Mouse (Mus musculus) central nervous system, embryonic 11.5 days (tissue): ENCODE data around the gene Znrd1as. TPM values are rescaled to one million over a fixed set of nuclear protein-coding genes. Genes with fewer than 3 reads are reported as not detected.

Experiments used
- polyA plus RNA-seq: library from polyadenylated mRNA; depleted of rRNA; stranded (reverse); fragments of >200 nt; gene quantifications from 2 replicates; pipeline ENCODE4 v1.2.3, GENCODE M21; 2012; rRNA removed

Znrd1as gene
- 7.1 and 7.4 TPM in 2 replicates for polyA plus RNA-seq

DNA sequence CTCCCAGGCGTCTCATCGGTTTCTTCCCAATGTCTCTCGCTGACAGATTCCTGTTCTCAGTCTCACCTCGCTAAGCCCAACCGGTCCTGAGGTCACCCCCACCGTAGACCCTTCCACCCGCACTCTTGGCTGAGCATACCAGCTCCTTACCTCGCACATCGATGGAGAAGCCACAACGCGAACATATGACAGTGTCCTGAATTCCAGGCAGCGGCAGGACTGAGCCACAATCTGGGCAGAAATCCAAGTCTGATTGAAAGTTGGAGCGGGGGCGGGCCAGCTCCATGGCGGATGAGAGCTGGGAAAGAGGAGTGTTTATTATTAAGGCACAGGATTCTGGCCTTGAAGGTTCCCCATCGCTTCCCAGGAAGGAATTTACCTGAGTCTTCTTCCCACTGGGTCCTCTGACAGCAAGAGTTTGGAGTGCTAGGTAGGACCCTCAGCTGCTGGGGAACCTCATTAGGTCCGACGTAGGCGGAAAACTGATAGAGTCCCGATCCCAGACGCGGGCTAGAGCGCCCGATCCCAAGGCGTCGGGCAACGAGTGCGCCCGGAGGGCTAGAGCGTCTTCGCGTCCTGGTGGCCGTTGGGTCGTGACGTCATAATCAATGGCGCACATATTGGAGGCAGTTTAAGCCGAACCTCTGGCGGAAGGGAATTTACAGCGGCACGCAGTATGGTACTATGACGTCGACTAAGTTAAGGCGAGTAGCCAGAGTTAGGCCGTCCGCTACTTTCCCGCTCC, at the start of gene Znrd1as, which contains the start of gene Znrd1:
Gene Znrd1as, plus strand, starts transcription at position 594 of the 745 bp plus-strand sequence.
Gene Znrd1, minus strand, starts transcription at position 561 of the 745 bp plus-strand sequence.

DNA sequence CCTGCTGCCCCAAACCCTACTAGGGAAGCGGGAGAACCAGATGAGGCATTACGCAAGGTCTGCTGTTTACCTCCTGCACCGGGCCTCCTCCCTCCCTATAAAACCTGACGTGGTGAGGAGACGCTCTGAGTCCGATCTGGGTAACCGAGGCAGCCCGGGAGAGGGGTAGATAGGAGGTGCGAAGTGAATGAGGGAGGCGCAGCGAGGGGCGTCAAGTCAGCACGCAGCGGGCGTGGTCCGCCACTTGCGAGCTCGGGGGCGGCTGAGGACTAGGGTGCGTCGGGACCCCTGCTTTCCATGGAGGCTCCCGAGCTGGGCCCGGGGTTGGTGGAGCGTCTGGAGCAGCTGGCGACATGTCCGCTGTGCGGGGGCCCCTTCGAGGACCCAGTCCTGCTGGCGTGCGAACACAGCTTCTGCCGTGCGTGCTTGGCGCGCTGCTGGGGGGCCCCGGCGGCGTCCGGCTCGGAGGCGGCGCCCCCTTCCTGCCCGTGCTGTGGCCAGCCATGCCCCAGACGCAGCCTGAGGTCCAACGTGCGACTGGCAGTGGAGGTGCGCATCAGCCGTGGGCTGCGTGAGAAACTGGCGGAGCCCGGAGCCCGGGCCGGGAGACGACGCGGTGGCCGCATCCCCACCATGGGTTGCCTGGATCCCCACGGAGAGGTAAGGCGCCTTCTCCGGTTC, 15.5 kb upstream of the Znrd1as start, which contains the start of gene Rnf39:
Gene Rnf39, plus strand, starts transcription at position 128 of the 681 bp plus-strand sequence.

DNA sequence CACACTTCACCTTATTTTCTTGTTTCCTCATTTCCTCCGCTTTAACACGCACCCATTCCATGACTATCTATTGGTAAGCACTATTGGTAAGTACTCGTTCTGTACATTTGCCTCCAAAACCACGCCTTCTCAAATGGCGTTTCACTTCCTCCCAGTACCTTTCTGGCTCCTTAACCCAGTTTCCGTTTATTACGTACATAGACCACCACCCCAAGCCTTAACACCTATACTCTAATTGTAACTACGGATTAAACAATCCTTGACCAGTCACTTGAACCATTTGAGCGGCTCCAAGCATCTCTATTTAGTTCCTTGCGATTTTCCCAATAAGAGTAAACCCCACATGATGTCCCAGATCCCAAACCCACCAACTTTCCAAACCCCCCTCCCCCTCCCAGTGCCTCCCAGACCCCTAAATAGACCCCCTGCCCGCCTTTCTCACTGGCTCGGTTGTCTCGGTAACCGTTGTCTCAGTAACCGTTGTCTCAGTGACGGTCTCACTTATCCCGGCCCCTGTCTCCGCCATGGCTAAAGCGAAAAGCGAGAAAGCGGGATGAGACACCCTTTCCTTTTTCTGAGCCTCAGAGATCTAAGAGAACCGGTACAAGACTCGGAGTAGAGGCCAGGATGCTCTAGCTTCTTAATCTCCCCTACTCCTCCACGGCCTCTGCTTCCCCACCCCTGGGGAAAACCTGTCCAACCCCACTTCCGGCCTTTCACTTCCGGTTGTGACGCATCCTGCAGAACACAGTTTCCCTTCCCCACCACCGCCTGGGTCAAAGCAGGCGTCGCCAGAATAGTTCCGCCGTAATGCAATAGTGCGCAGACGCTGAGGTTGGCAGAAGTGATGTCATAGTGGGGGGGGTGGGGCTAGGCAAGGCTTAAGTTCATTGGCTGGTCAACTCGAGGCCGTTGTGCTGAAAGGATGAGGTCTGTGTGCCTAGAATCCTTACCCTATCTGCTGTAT, 7.1 kb upstream of the Znrd1as start, which contains the start of gene Ppp1r11:
Gene Ppp1r11, minus strand, starts transcription at position 761 of the 967 bp plus-strand sequence.

DNA sequence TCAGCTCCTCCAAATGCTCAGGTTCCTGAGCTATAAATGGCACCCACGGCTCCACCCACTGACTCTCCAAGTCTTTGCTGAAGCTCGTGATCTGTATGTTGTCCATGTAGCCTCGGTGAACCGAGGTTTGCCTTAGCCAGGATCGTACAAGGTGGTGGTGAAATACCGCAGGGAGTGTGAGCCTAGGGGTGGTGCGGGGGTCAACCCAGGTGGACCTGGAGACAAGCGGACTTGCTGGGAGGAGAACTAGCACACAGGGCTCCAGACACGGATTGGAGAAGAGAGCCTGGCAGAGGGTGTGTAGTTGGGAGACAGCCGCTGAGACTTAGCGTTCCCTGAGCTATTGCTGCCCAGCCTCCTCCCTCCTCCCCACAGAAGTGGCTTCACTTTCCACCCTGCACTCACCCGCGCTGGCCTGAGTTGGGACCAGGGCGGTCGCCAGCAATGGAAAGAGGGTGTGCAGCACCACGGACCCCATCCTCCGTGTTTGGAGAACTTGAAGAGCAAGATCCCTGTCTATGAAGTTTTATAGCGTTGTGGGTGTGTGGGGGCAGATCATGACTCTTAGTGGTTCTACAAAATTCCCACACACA, 22.9 kb downstream of the Znrd1as start, which contains the start of gene 2410137M14Rik:
Gene 2410137M14Rik, minus strand, starts transcription at position 17 of the 593 bp plus-strand sequence.

DNA sequence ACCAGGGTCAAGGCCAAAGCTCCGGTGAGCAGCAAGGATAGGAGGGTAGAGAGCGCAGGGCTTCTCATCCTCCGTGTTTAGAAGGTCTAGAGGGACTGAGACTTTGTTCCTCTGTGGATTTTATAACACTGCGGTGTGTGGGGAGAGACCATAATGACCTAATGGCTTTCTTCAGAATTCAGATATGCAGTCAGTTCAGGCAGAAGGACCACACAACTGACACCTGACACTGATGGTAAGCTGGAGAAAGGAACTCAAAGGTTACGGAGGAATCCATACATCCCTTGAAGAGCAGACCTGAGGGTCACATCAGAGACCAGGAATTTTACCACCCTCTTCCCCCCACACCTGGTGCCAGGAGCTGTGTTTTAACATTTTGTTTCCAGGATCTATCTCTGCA, 31.0 kb downstream of the Znrd1as start, which contains the start of gene H2-M5:
Gene H2-M5, minus strand, starts transcription at position 101 of the 400 bp plus-strand sequence.

DNA sequence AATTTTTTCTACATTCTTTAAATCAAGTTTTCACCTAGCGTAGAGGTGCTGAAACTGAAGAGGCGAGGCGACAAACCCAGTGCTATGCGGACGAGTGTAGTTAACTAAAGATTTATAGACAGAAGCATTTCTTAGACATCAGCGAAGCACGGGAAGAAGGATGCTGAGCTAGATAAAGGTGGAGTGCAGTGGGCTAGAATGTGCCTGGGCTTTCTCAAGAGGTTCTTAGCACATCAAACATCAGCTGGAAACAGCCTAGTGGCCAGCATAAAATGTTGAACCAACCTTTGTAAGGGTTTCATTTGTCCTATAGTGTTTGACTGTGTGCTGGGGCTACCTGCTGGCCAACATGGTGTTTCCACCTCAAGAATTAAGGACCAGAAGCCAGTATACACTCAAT, 42.5 kb downstream of the Znrd1as start, which contains the start of gene Zfp57:
Gene Zfp57, plus strand, starts transcription at position 301 of the 400 bp plus-strand sequence.

Other genes starting within 250 kb of the Znrd1as start
- not detected in 2 replicates for gene H2-M10.5, start 185.7 kb upstream of the Znrd1as start, polyA plus RNA-seq
- gene H2-M10.6, start 146.4 kb upstream of the Znrd1as start, polyA plus RNA-seq, result not detected in 2 replicates
- 40.5 and 46.1 TPM in 2 replicates for gene Trim26, start 121.5 kb upstream of the Znrd1as start, polyA plus RNA-seq
- gene Trim15, start 91.4 kb upstream of the Znrd1as start, polyA plus RNA-seq, result 0.08 and 0.12 TPM in 2 replicates
- 8.1 and 10.7 TPM in 2 replicates for gene Trim10, start 89.0 kb upstream of the Znrd1as start, polyA plus RNA-seq
- gene Trim40, start 68.5 kb upstream of the Znrd1as start, polyA plus RNA-seq, result not detected in 2 replicates
- not detected in 2 replicates for gene Trim31, start 60.5 kb upstream of the Znrd1as start, polyA plus RNA-seq
- 0.15 and 0.22 TPM in 2 replicates for gene Rnf39, start 15.7 kb upstream of the Znrd1as start, polyA plus RNA-seq
- gene Ppp1r11, start 6.9 kb upstream of the Znrd1as start, polyA plus RNA-seq, result 147 and 182 TPM in 2 replicates
- 62.0 and 77.5 TPM in 2 replicates for gene Znrd1, start within 50 bp of the Znrd1as start, polyA plus RNA-seq
- 0.61 and 0.72 TPM in 2 replicates for gene 2410137M14Rik, start 22.6 kb downstream of the Znrd1as start, polyA plus RNA-seq
- gene H2-M5, start 30.9 kb downstream of the Znrd1as start, polyA plus RNA-seq, result 8.8 and 11.2 TPM in 2 replicates
- 133 and 194 TPM in 2 replicates for gene Zfp57, start 42.6 kb downstream of the Znrd1as start, polyA plus RNA-seq
- gene Mog, start 64.8 kb downstream of the Znrd1as start, polyA plus RNA-seq, result not detected in 2 replicates
- gene Gabbr1, start 87.4 kb downstream of the Znrd1as start, polyA plus RNA-seq, result 73.5 and 100.0 TPM in 2 replicates
- not detected in 2 replicates for gene Olfr90, start 129.9 kb downstream of the Znrd1as start, polyA plus RNA-seq
- gene Olfr91, start 139.7 kb downstream of the Znrd1as start, polyA plus RNA-seq, result not detected in 2 replicates
- gene Olfr92, start 161.5 kb downstream of the Znrd1as start, polyA plus RNA-seq, result not detected in 2 replicates
- not detected in 2 replicates for gene Olfr93, start 202.9 kb downstream of the Znrd1as start, polyA plus RNA-seq
- not detected in 2 replicates for gene Ubd, start 235.3 kb downstream of the Znrd1as start, polyA plus RNA-seq
- not detected in 2 replicates for gene Olfr94, start 242.4 kb downstream of the Znrd1as start, polyA plus RNA-seq